In genomic region chr13:55835548-55836097, GRCm38 (mm10) we compare ENCODE assay signal across 14 mouse cellular contexts. TPM values are rescaled to one million over a fixed set of nuclear protein-coding genes. Genes with fewer than 3 reads are reported as not detected.
DNase-seq lines count a peak whose midpoint lies in the region; ATAC-seq lines count a peak whose summit lies in the region.
"Had no signal": no experiment of that assay in that cellular context is flagged by ENCODE, and none has a peak within 500 bp of the region (broad histone marks: within the 10 kb centered on the region; RNA-seq: fewer than 3 reads in every experiment).

No protein-coding gene starts in this region.

- H3K4me2 ChIP-seq in heart, embryonic 13.5 days: peak overlapping the region; percentile 29
- peak overlapping the region; percentile 57 for H3K4me2 ChIP-seq in embryonic facial prominence, embryonic 14.5 days (ENCODE audit: low read depth, low read length)
- H3K4me2 ChIP-seq in limb, embryonic 12.5 days: peak overlapping the region; percentile 74

- no peak overlapping the region for H3K27ac ChIP-seq in heart, embryonic 13.5 days (replicated peaks)
- H3K27ac ChIP-seq in embryonic facial prominence, embryonic 14.5 days (replicated peaks; ENCODE audit: low read depth, low read length): peak overlapping the region; percentile 61
- peak overlapping the region; percentile 99 for H3K27ac ChIP-seq in limb, embryonic 12.5 days
- H3K27ac ChIP-seq: layer of hippocampus, adult 2 months had no signal

- no peaks in the 10 kb centered on the region for H3K9me3 ChIP-seq in heart, embryonic 13.5 days
- H3K9me3 ChIP-seq in embryonic facial prominence, embryonic 14.5 days (ENCODE audit: control insufficient read depth, low read length): no peaks in the 10 kb centered on the region
- H3K9me3 ChIP-seq in limb, embryonic 12.5 days: no peaks in the 10 kb centered on the region

- no peak for DNase-seq in heart, postnatal 14 days
- peak; percentile 28 for DNase-seq in ES-CJ7 (ENCODE audit: low read depth, low spot score)
- no peak for DNase-seq in embryonic facial prominence, embryonic 14.5 days (ENCODE audit: low spot score)
- DNase-seq in testis, postnatal 14 days (ENCODE audit: low spot score): no peak
- no peak for DNase-seq in adrenal gland, adult 8-10 months
- no peak for DNase-seq in layer of hippocampus, postnatal 14 days (ENCODE audit: low spot score in 2 of 2)
- DNase-seq: adrenal gland, postnatal 10 days; heart, adult 18-20 months; thymus, adult 18-20 months had no signal

- peaks cover 18% of the 10 kb centered on the region for H3K4me1 ChIP-seq in heart, embryonic 13.5 days
- H3K4me1 ChIP-seq in embryonic facial prominence, embryonic 14.5 days (ENCODE audit: control insufficient read depth, insufficient read depth, low read length): peaks cover 11% of the 10 kb centered on the region; the same call in 1 of the 2 replicates
- H3K4me1 ChIP-seq in limb, embryonic 12.5 days (replicated peaks): peaks cover 53% of the 10 kb centered on the region

- H3K27me3 ChIP-seq in heart, embryonic 13.5 days (replicated peaks): peaks cover 100% of the 10 kb centered on the region
- peaks cover 98% of the 10 kb centered on the region for H3K27me3 ChIP-seq in embryonic facial prominence, embryonic 14.5 days (replicated peaks; ENCODE audit: control insufficient read depth, insufficient read depth, low read length)
- H3K27me3 ChIP-seq in limb, embryonic 12.5 days: peaks cover 97% of the 10 kb centered on the region

- peak overlapping the region; percentile 29 for H3K4me3 ChIP-seq in heart, embryonic 13.5 days
- peak overlapping the region; percentile 42 for H3K4me3 ChIP-seq in embryonic facial prominence, embryonic 14.5 days (ENCODE audit: low read depth, low read length)
- H3K4me3 ChIP-seq in limb, embryonic 12.5 days (replicated peaks): peak overlapping the region; percentile 71
- H3K4me3 ChIP-seq: layer of hippocampus, adult 2 months had no signal

- intact Hi-C loops in heart, postnatal 14 days (cut with DNase I): loop anchor here (5.0 kb wide), 1 partner anchor 127 kb away; no protein-coding TSS in a partner anchor

- H3K36me3 ChIP-seq in heart, embryonic 13.5 days: no peaks in the 10 kb centered on the region
- H3K36me3 ChIP-seq in embryonic facial prominence, embryonic 14.5 days (ENCODE audit: control insufficient read depth, insufficient read depth, low read length): no peaks in the 10 kb centered on the region
- H3K36me3 ChIP-seq in limb, embryonic 12.5 days: no peaks in the 10 kb centered on the region; the same call in 1 of the 2 replicates

- peak overlapping the region; percentile 44; the same call in 1 of the 2 replicates for H3K9ac ChIP-seq in heart, embryonic 13.5 days
- H3K9ac ChIP-seq in embryonic facial prominence, embryonic 14.5 days (ENCODE audit: low read depth, low read length): peak overlapping the region; percentile 69
- peak overlapping the region; percentile 98 for H3K9ac ChIP-seq in limb, embryonic 12.5 days (replicated peaks)

- no peak for ATAC-seq in heart, embryonic 13.5 days (ENCODE audit: extremely low read depth, insufficient number of reproducible peaks, low FRiP score, low TSS enrichment)
- ATAC-seq in embryonic facial prominence, embryonic 14.5 days (ENCODE audit: low read depth): 0 out of 2 replicates have a peak, but pooled peaks have one; percentile 11
- ATAC-seq in limb, embryonic 12.5 days (ENCODE audit: insufficient number of reproducible peaks, insufficient read depth, low FRiP score, low TSS enrichment, low read depth): no peak

- under 1% methylated on average over 33 of the region's 33 CpGs for WGBS in heart, embryonic 13.5 days
- under 1% methylated on average over 30 of the region's 33 CpGs for WGBS in embryonic facial prominence, embryonic 14.5 days
- under 1% methylated on average over 33 of the region's 33 CpGs for WGBS in limb, embryonic 12.5 days

RNA-seq across cellular contexts. Expression of gene Pitx1, which starts 0.4 kb away (rescaled TPM):
- polyA plus RNA-seq in heart, embryonic 13.5 days (2015; fragmentation: Nextera tagmentation; extraction: Ambion mirVana): 0.17 and 1.5 TPM in 2 replicates
- total RNA-seq in heart, postnatal 14 days (2021): not detected
- 39.7 and 44.9 TPM in 2 replicates for polyA plus RNA-seq in embryonic facial prominence, embryonic 14.5 days (2014; fragmentation: Nextera tagmentation; extraction: Ambion mirVana)
- polyA plus RNA-seq in limb, embryonic 12.5 days (2016; fragmentation: Nextera tagmentation; extraction: Ambion mirVana): 174 and 206 TPM in 2 replicates
- not detected for total RNA-seq in adrenal gland, adult 8-10 months (2022)
- not detected for total RNA-seq in layer of hippocampus, postnatal 14 days (2021)
- total RNA-seq: adrenal gland, postnatal 10 days; heart, adult 18-20 months; layer of hippocampus, adult 2 months had no signal
- polyA plus RNA-seq: cortical plate, adult 2 months had no signal

RNA-seq across cellular contexts. Expression of gene Catsper3, which starts 51.3 kb away (rescaled TPM):
- 0.15 TPM in 2 replicates for polyA plus RNA-seq in heart, embryonic 13.5 days (2015; fragmentation: Nextera tagmentation; extraction: Ambion mirVana)
- total RNA-seq in heart, postnatal 14 days (2021): under 1 TPM in 1 of 2 experiments, not detected in 1; 0.22 TPM
- not detected in 2 replicates for polyA plus RNA-seq in embryonic facial prominence, embryonic 14.5 days (2014; fragmentation: Nextera tagmentation; extraction: Ambion mirVana)
- polyA plus RNA-seq in limb, embryonic 12.5 days (2016; fragmentation: Nextera tagmentation; extraction: Ambion mirVana): 0.15 TPM in 1 of 2 replicates, not detected in the other
- total RNA-seq in adrenal gland, adult 8-10 months (2022): 1 to 10 TPM in 1 of 4 experiments, under 1 TPM in 3; 0.32 to 1.1 (median 0.39) TPM
- total RNA-seq in layer of hippocampus, postnatal 14 days (2021): under 1 TPM; 0.25 to 0.29 TPM
- polyA plus RNA-seq: lung, embryonic 16.5 days had no signal

Comparison
In these comparisons a context has a peak if more than half of its experiments do, and no peak if none do; other contexts are left out.
1. H3K9ac ChIP-seq: peak in every context shown above with its lines; median percentile 98 in limb, embryonic 12.5 days; 69 in embryonic facial prominence, embryonic 14.5 days; 44 in heart, embryonic 13.5 days.